ENCODE assay signal across 8 mouse cellular contexts in the genomic region with DNA sequence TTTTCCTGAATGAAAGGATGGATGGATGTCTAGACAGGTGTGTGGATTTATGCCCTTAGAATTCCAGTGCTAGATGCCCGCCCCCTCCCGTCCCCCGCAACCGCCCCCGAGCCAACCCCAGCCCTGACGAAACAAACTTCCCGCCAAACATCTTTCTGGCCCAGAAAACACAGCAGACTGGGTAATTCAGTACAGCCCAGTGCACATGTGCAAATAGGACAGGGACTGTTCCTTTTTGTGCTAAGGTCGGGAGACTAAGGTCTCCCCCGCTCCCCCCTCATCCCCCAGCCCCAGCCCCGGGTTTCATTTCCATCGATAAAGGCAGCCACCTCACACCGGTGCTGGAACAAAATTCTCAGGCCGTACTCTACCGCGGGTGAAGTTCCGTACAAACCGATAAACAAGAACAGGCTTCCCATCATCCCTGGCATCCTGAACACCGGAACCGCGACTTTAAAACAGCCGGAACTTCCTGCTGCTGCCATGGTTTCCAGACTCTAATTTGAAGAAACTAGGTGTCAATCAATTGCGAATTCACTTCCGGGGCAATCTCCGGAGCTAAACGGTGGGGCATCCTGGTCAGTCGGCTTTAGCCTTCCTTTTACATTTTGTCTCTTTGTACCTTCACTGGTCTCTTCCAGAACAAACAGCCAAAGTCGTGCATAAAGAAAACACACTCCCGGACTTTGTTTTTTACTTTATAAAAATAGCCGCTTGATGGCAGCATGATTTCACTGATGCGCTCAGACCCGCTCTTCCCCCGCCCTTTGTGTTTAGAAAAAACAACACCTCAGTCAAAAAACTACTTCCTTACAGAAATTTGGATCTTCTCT. TPM values are rescaled to one million over a fixed set of nuclear protein-coding genes. Genes with fewer than 3 reads are reported as not detected.
DNase-seq lines count a peak whose midpoint lies in the region; ATAC-seq lines count a peak whose summit lies in the region.

No protein-coding gene starts in this region.

- peaks cover 8% of the 10 kb centered on the region for H3K36me3 ChIP-seq in hindbrain, embryonic 16.5 days (ENCODE audit: control insufficient read depth, insufficient read depth, low read length)
- no peaks in the 10 kb centered on the region for H3K36me3 ChIP-seq in macrophage (ENCODE audit: inconsistent target)

- H3K27me3 ChIP-seq in hindbrain, embryonic 16.5 days (replicated peaks; ENCODE audit: control insufficient read depth, insufficient read depth, low read length), result no peaks in the 10 kb centered on the region

- peak; percentile 98 for ATAC-seq in hindbrain, embryonic 16.5 days

- peak overlapping the region; percentile 65 for H3K4me3 ChIP-seq in hindbrain, embryonic 16.5 days (ENCODE audit: low read length)
- H3K4me3 ChIP-seq in macrophage (ENCODE audit: inconsistent target), result peak overlapping the region; percentile 74

- H3K79me2 ChIP-seq in macrophage (ENCODE audit: inconsistent target), result peaks cover 18% of the 10 kb centered on the region

- H3K9me3 ChIP-seq in hindbrain, embryonic 16.5 days (ENCODE audit: control insufficient read depth, low read length), result no peaks in the 10 kb centered on the region

- H3K9ac ChIP-seq in hindbrain, embryonic 16.5 days (ENCODE audit: low read depth, low read length), result peak overlapping the region; percentile 72

- under 1% methylated on average over 32 of the region's 32 CpGs for WGBS in hindbrain, embryonic 16.5 days
- 3% methylated on average over 21 of the region's 32 CpGs for WGBS in macrophage (ENCODE audit: missing documents)

- peaks cover 6% of the 10 kb centered on the region for H3K4me1 ChIP-seq in hindbrain, embryonic 16.5 days (ENCODE audit: control insufficient read depth, insufficient read depth, low read depth, low read length)

- peak overlapping the region; percentile 67 for H3K27ac ChIP-seq in hindbrain, embryonic 16.5 days (ENCODE audit: low read depth, low read length)
- peak overlapping the region; percentile 61 for H3K27ac ChIP-seq in macrophage

- DNase-seq in ZHBTc4 (ENCODE audit: low read depth, low spot score), result peak; percentile 85
- peak; percentile 46 to 76 for DNase-seq in cerebellum, postnatal 4 days (ENCODE audit: low spot score in 2 of 2)
- DNase-seq in gastrocnemius, adult 18-20 months (ENCODE audit: low spot score), result peak; percentile 76
- DNase-seq in left cerebral cortex, adult 18-20 months (ENCODE audit: low spot score in 2 of 2), result peak; percentile 67 to 88
- peak; percentile 77 to 91 for DNase-seq in right cerebral cortex, adult 2 months (ENCODE audit: low spot score in 2 of 2)
- DNase-seq in urinary bladder, postnatal 36 days (ENCODE audit: low spot score in 2 of 2), result peak; percentile 53 to 86

- peak overlapping the region; percentile 72 for H3K4me2 ChIP-seq in hindbrain, embryonic 16.5 days (ENCODE audit: low read length)

RNA-seq across cellular contexts. Expression of gene Pbdc1, which starts 9.7 kb away (rescaled TPM):
- total RNA-seq in gastrocnemius, adult 18-20 months (2021), result 1 to 10 TPM; 7.3 to 9.0 TPM
- polyA plus RNA-seq in hindbrain, embryonic 16.5 days (2015; fragmentation: Nextera tagmentation; extraction: Ambion mirVana), result 30.0 and 30.4 TPM in 2 replicates
- 10 to 100 TPM; 16.2 to 21.3 TPM for total RNA-seq in left cerebral cortex, adult 18-20 months (2021)
- 100 to 1,000 TPM in 9 of 26 experiments, 10 to 100 TPM in 17; 28.2 to 183 (median 90.7) TPM for total RNA-seq in macrophage (2018; cell fraction: chromatin; rRNA removed)
- total RNA-seq in macrophage (2018; cell fraction: cytosol; rRNA removed), result 10 to 100 TPM; 28.0 to 38.8 (median 34.2) TPM
- 100 to 1,000 TPM in 3 of 26 experiments, 10 to 100 TPM in 23; 22.8 to 135 (median 63.5) TPM for total RNA-seq in macrophage (2018; cell fraction: nucleus; rRNA removed)
- 32.9 to 45.6 TPM (median 39.8 TPM) in 3 replicates for polyA plus RNA-seq in macrophage (2018)

RNA-seq across cellular contexts. Expression of gene Magee1, which starts 50.3 kb away (rescaled TPM):
- 1 to 10 TPM; 1.1 TPM for total RNA-seq in gastrocnemius, adult 18-20 months (2021)
- 266 and 274 TPM in 2 replicates for polyA plus RNA-seq in hindbrain, embryonic 16.5 days (2015; fragmentation: Nextera tagmentation; extraction: Ambion mirVana)
- total RNA-seq in left cerebral cortex, adult 18-20 months (2021), result 100 to 1,000 TPM; 144 to 151 TPM
- 1 to 10 TPM; 1.3 to 9.0 (median 4.0) TPM for total RNA-seq in macrophage (2018; cell fraction: chromatin; rRNA removed)
- 1 to 10 TPM; 2.5 to 6.3 (median 4.1) TPM for total RNA-seq in macrophage (2018; cell fraction: cytosol; rRNA removed)
- total RNA-seq in macrophage (2018; cell fraction: nucleus; rRNA removed), result 1 to 10 TPM; 2.6 to 8.1 (median 5.1) TPM
- 3.1 to 4.4 TPM (median 3.8 TPM) in 3 replicates for polyA plus RNA-seq in macrophage (2018)

Comparison
In these comparisons a context has a peak if more than half of its experiments do, and no peak if none do; other contexts are left out.
1. Peak in every context shown above with its lines: DNase-seq, ATAC-seq, H3K4me3 ChIP-seq and H3K27ac ChIP-seq.
2. RNA of gene Magee1, which starts 50.3 kb away (total RNA-seq): 144 to 151 TPM in left cerebral cortex, adult 18-20 months; 1.1 TPM in gastrocnemius, adult 18-20 months; every median in the first group is over 10 times any median in the second.